Mouse (Mus musculus) macrophage (primary cell): ENCODE measurements around the gene Tcte1. TPM values are rescaled to one million over a fixed set of nuclear protein-coding genes. Genes with fewer than 3 reads are reported as not detected.
A peak's percentile ranks its signal among the peaks of the same experiment; 100 is the strongest.

Source experiments
- H3K27ac ChIP-seq: fragments of 350-480 bp; formaldehyde crosslinking; 2 replicates; pipeline ENCODE4 v1.9.0; 2021
- H3K36me3 ChIP-seq: fragments of 350-480 bp; formaldehyde crosslinking; 2 replicates; pipeline ENCODE4 v1.9.0; 2021; ENCODE audit errors: inconsistent target
- H3K4me3 ChIP-seq: fragments of 350-480 bp; formaldehyde crosslinking; 2 replicates; pipeline ENCODE4 v1.9.0; 2021; ENCODE audit errors: inconsistent target
- H3K79me2 ChIP-seq: fragments of 350-480 bp; formaldehyde crosslinking; 2 replicates; pipeline ENCODE4 v1.9.0; 2021; ENCODE audit errors: inconsistent target
- WGBS: methylation state at CpG from one replicate; pipeline ENCODE4 v1.1.7; 2026; ENCODE audit warnings: inconsistent platforms; ENCODE audit not compliant: missing documents; 5-methylcytosine and 5-hydroxymethylcytosine counted together
- polyA plus RNA-seq: library from polyadenylated mRNA; stranded (reverse); fragments of 250-400 nt; gene quantifications from 3 replicates; pipeline ENCODE4 v1.2.4, GENCODE M21; 2018; ENCODE audit warnings: inconsistent platforms

Tcte1 gene
- polyA plus RNA-seq, 1 experiment from 2014 or later = not detected

DNA sequence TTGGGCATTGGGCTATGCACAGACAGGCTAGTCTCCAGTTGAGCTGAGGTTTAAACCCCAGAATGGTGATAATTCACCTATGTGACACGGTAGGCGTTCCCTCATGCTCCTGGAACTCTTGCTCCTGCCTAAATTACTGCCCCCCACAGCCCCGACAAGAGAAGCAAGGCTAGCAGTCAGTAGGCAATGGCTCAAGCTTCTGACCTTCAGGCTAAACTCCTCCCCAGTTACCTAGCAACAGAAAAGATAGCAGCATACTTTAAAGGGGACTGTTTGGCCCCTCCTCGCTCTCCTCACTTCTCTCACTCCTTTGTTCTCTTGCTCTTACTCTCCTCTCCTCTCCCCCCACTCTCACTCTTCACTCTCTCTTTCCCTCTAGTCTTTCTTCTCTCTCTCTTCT lies 22.3 kb upstream of the Tcte1 start:
- Histone ChIP-seq H3K79me2 (no peaks in the 10 kb centered on the region), H3K36me3 (no peaks in the 10 kb centered on the region), H3K4me3 (no peak overlapping the region), H3K27ac (no peak overlapping the region)
- WGBS = 90% methylated on average over 4 of the region's 4 CpGs

DNA sequence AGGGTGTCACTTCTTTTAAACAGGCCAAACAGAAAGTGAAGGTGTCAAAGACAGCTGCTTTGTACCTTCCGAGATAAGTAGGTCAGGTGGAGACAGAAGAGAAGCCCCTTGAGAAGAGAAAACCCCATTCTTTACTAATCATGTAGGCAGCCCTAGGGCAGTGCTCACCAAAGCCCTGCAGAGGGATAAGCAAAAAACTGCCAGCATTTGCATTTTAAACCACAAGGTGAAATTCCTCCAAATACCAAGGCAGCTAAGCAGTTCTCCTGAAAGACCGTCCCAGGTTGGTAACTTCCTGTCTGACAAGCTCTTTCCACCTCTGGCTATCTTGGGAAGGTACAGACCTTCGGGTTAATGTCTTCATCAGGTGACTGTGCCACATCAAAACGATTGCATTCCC lies 20.9 kb upstream of the Tcte1 start:
- Histone ChIP-seq H3K79me2 (no peaks in the 10 kb centered on the region), H3K4me3 (no peak overlapping the region), H3K36me3 (no peaks in the 10 kb centered on the region), H3K27ac (no peak overlapping the region)
- 45% methylated on average over 4 of the region's 4 CpGs for WGBS

DNA sequence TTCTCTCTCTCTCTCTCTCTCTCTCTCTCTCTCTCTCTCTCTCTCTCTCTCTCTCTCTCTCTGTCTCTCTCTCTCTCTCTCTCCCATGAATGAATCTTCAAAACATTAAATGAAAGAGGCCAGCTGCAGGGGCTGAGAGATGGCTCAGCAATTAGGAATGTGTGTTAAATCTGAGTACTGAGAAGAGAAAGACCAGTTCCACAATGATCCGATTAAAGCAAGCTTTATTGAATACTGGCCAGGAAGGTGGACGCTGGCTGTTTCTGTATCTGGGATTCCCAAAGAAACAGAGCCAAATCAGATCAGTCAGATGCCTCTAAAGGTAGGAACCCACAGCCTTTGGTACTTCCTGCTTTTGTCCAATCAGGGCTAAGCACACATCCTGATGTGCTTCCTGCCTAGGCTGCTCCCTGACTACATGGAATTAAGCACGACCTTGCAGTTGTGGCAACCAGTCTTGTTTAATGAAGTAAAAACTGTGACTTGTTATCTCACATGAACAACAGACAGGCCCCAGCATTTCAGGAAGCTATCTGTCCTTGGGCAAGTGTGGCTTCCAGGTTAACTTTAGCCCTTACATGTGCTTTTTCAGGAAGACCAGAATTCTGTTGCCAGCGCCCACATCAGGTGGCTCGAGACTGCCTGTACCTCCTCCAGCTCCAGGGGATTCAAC lies 19.8 kb upstream of the Tcte1 start:
- Histone ChIP-seq H3K27ac (no peak overlapping the region), H3K36me3 (no peaks in the 10 kb centered on the region), H3K79me2 (no peaks in the 10 kb centered on the region), H3K4me3 (no peak overlapping the region)
- 2% methylated on average over 5 of the region's 5 CpGs for WGBS

DNA sequence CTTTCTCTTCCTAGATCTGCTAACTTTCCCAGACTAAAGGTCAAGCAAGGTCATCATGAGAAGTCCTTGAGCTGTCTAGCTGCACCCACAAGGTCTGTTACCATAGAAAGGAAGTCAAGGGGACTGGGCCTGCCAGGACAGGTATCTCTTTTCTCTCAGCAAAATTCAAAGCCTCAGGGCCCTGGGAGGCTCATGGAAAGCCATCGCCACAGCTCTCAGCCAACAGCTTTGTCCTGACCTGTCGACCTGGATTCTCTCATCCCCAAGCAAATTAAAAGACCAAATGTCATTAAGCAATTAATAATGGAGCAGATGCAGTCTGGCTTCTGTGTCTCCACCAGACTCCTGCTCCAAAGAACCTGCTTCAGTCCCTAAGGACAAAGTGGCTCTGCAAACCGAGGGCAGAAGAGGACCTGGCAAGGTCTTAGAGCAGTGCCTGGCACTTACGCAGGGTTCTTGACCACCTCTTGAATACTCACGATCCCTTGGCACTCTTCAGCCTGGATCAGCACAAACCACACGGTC lies 17.2 kb upstream of the Tcte1 start:
- Histone ChIP-seq H3K4me3 (no peak overlapping the region), H3K36me3 (0 out of 2 replicates have a peak, but pooled peaks cover 8% of the 10 kb centered on the region), H3K27ac (no peak overlapping the region), H3K79me2 (no peaks in the 10 kb centered on the region)
- 78% methylated on average over 6 of the region's 6 CpGs for WGBS

DNA sequence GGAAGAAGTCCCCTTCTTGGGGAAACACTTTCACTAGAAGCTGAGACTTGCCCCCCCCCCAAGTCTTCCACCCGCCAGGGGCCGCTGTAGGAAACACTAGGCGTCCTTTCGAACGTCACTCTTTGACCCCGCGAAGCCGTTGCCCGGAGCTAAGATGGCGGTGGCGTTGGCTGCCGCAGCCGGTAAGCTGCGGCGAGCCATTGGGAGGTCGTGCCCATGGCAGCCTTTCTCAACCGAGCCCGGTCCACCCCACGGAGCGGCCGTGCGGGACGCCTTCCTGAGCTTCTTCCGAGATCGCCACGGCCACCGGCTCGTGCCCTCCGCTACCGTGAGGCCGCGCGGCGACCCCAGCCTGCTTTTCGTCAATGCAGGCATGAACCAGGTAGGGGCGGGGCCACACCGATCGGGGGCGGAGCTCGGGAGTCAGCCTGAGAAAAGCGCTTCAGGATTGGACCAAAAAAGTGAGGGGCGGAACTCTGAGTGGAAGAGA lies 16.5 kb upstream of the Tcte1 start, which contains the start of gene Aars2:
Gene Aars2, plus strand, starts transcription at position 142 of the 490 bp plus-strand sequence.
- H3K36me3 ChIP-seq = 0 out of 2 replicates have a peak, but pooled peaks cover 8% of the 10 kb centered on the region
- no peaks in the 10 kb centered on the region for H3K79me2 ChIP-seq
- no peak within 1 kb of the TSS for H3K27ac ChIP-seq
- H3K4me3 ChIP-seq = peak within 1 kb of the TSS; percentile 29
- under 1% methylated on average over 42 of the region's 42 CpGs for WGBS

DNA sequence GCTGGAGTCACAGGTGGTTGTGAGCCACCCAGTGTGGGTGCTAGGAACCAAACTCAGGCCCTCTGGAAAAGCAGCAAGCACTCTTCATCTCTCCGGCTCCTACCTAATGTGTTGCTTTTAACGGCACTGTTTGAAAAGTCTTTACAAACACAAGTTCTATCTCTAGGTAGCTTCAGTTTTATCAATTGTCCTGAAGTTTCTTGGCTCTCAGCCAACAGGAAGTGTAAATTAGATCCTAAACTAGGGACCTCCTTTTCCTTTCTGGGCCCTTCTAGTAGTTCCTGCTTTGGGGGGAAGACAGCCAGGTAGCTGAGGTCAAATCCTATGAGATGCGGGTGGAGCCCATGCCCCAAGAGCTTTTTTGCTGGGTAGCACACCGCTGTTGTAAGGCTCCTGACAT lies 12.4 kb upstream of the Tcte1 start:
- Histone ChIP-seq H3K36me3 (0 out of 2 replicates have a peak, but pooled peaks cover 8% of the 10 kb centered on the region), H3K79me2 (no peaks in the 10 kb centered on the region)
- WGBS = 89% methylated on average over 4 of the region's 4 CpGs

DNA sequence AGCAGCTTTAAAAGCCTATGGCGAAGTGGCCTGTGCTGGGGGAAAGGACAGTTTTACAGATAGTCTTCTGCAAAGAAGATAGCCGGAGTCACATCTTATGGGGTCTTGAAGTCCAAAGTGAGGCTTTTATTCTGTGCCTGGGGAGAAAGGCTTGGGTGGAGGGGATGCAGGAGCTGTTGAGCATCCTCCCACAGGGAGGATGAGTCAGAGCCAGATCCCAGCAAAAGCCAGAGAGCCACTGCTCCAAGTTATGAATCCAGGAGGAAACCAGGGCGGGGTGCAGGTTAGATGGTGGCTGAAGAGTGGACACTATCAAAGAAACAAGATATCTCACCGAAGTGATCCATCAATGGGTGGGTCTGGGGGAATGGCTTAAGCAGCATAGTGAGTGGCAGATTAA lies 11.5 kb upstream of the Tcte1 start:
- Histone ChIP-seq H3K79me2 (no peaks in the 10 kb centered on the region), H3K4me3 (no peak overlapping the region), H3K36me3 (0 out of 2 replicates have a peak, but pooled peaks cover 8% of the 10 kb centered on the region), H3K27ac (no peak overlapping the region)
- WGBS = 96% methylated on average over 4 of the region's 4 CpGs

More for the DNA sequence above, 12.4 kb upstream of the Tcte1 start:
- Histone ChIP-seq H3K27ac (no peak overlapping the region), H3K4me3 (no peak overlapping the region)

DNA sequence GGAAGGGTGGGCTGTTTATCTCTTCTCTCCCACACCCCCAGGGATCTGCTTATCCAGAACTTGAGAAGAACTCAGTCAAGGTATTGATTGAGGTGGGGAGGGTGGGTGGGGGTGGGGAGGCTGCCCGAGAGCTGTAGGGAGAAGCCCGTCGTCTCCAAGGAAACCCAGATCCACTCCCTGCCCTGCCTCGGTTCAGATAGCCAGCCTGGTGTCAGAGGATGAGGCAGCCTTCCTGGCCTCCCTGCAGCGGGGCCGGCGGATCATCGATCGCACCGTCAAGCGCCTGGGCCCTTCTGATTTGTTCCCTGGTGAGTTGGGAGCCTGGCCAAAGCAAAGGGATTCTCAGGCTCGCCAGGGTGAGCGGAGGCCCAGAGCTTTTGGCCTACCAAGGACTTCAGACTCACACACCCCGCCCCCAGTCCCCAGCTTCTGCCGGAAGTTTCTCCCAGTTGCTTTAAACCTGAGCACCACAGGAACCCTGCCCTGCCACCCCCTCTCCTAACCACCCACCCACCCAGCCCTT lies 8.0 kb upstream of the Tcte1 start:
- Histone ChIP-seq H3K36me3 (no peaks in the 10 kb centered on the region), H3K79me2 (no peaks in the 10 kb centered on the region), H3K4me3 (no peak overlapping the region), H3K27ac (no peak overlapping the region)
- 94% methylated on average over 14 of the region's 15 CpGs for WGBS

DNA sequence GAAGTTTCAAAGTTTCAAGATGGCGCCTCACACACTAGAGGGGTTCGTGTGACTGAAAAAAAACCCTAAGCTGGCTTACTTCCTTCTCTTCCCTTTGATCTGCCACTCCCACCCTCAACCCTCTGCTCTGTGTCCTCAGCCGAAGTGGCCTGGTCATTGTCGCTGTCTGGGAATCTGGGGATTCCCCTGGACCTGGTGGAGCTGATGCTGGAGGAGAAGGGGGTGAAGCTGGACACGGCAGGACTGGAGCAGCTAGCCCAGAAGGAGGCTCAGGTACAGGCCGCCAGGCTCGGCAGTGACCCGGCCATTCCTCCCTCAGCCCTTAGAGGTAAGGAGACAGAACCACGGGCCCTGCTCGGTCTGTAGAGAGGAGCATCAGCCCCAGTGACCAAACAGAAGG lies 7.4 kb upstream of the Tcte1 start:
- Histone ChIP-seq H3K36me3 (no peaks in the 10 kb centered on the region), H3K27ac (no peak overlapping the region), H3K79me2 (no peaks in the 10 kb centered on the region), H3K4me3 (no peak overlapping the region)
- WGBS = 97% methylated on average over 9 of the region's 10 CpGs

DNA sequence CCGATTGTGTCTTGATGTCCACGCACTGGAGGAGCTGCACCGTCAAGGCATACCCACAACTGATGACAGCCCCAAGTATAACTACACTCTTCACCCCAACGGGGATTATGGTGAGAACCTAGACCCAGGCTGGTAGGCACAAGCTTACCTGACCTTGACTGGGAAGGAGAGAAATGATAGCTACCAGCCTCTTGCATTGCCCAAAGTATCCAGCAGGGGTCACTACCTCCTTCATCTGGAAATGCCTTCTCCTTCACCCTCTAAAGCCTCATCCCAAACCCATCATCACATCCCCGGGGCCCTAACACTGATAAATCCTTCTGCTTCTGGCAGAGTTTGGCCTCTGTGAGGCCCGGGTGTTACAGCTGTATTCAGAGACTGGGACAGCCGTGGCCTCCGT lies 6.7 kb upstream of the Tcte1 start:
- no peak overlapping the region for H3K27ac ChIP-seq
- WGBS = 67% methylated on average over 8 of the region's 8 CpGs
- H3K36me3 ChIP-seq = no peaks in the 10 kb centered on the region
- no peak overlapping the region for H3K4me3 ChIP-seq
- H3K79me2 ChIP-seq = no peaks in the 10 kb centered on the region

DNA sequence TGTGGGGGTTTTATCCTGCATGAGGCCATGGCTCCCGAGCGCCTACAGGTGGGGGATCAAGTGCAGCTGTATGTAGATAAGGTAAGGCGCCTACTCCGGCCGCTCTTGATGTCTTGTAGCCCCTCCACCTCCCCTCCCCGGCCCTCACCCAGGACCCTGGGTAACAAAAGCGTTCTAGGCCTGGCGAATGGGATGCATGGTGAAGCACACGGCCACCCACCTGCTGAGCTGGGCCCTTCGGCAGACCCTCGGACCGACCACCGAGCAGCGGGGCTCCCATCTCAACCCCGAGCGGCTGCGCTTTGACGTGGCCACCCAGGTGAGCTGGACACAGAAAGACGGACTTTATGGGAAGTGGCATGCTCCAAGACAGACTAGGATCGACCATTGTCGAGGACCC lies 6.1 kb upstream of the Tcte1 start:
- 92% methylated on average over 21 of the region's 21 CpGs for WGBS
- Histone ChIP-seq H3K36me3 (no peaks in the 10 kb centered on the region), H3K27ac (no peak overlapping the region), H3K79me2 (no peaks in the 10 kb centered on the region), H3K4me3 (no peak overlapping the region)

DNA sequence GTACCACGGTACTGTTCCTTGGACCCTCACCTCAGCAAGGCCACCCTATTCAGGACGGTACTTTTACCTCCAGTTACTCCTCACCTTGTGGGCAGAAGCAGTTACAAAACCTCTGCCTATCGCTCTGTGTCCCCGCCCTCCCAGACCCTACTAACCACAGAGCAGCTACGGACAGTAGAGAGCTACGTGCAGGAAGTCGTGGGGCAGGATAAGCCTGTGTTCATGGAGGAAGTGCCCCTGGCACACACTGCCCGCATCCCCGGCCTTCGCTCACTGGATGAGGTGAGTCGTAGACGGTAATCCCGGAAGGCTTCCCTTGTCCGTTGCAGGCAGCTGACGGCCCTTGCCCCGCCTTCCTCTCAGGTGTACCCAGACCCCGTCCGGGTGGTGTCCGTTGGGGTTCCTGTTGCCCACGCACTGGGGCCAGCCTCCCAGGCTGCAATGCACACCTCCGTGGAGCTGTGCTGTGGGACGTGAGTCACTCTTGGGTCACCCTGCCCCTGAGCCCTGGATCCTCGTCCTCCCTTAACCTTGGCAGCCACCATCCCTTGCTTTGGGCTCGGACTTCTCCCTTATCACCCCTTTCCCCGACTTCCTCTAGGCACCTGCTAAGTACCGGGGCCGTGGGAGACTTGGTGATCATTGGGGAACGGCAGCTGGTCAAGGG lies 5.6 kb upstream of the Tcte1 start:
- H3K79me2 ChIP-seq = no peaks in the 10 kb centered on the region
- H3K27ac ChIP-seq = no peak overlapping the region
- H3K36me3 ChIP-seq = no peaks in the 10 kb centered on the region
- 74% methylated on average over 27 of the region's 28 CpGs for WGBS
- no peak overlapping the region for H3K4me3 ChIP-seq

DNA sequence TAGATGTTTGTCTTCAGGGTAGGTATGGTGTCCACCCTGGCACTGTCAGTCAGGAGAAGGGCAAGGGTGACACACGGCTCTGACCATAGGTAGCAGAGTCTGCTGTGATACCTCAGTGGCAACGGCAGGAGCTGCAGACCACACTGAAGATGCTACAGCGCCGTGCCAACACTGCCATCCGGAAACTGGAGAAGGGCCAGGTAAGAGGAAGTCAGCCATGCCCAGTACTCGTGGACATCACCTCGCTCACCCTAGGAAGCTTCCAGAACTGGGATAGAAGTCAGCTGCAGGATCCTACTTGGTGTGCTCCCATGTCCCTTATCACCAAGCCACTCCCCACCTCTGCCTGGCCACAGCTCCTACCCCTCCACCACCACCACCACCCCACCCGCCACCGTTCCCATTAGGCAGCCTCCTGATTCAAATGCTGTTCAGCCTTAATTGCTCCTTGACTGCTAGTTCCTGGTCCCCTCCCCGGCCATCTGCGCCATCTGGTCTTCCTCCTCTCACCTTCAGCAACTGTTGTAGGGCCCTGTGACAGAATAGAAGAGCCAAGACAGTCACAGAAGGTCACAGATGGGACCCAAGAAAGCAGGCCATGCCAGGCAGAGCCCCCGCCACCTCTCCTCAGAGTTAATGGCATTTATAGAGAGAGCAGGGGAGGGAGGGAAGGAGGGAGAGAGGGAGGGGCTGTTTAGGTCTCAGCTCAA lies 4.3 kb upstream of the Tcte1 start:
- H3K27ac ChIP-seq = no peak overlapping the region
- no peaks in the 10 kb centered on the region for H3K79me2 ChIP-seq
- no peaks in the 10 kb centered on the region for H3K36me3 ChIP-seq
- H3K4me3 ChIP-seq = no peak overlapping the region
- 92% methylated on average over 12 of the region's 12 CpGs for whole genome bisulfite sequencing

DNA sequence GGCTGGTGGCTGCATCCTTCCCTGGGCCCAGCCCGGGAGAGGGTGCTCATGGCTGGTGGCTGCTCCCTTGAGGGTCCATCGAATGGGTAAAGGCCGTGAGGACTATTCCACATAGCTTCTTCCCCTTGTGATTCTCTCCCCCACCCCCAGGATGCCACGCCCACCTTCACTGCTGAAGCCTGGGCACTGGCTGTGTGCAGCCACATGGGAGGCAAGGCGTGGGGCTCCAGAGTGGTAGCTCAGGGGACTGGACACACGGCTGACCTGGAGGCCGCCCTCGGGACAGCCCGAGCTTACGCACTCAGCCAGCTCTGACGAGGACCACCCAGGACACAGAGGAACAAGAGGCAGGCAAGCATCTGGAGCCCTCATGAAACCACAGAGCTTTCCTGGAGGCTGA lies 3.1 kb upstream of the Tcte1 start:
- H3K79me2 ChIP-seq = no peaks in the 10 kb centered on the region
- WGBS = 97% methylated on average over 11 of the region's 11 CpGs
- no peak overlapping the region for H3K4me3 ChIP-seq
- H3K27ac ChIP-seq = no peak overlapping the region
- H3K36me3 ChIP-seq = no peaks in the 10 kb centered on the region
